In genomic region chr7:3288976-3289970, GRCm38 (mm10) we compare ENCODE assay signal across 8 mouse cellular contexts. TPM values are rescaled to one million over a fixed set of nuclear protein-coding genes. Genes with fewer than 3 reads are reported as not detected.
DNase-seq lines count a peak whose midpoint lies in the region; ATAC-seq lines count a peak whose summit lies in the region.

Gene Myadm (plus strand): TSS chr7:3289080.
Gene Prkcg (plus strand): TSS chr7:3289179.

- H3K4me1 ChIP-seq in hindbrain, embryonic 10.5 days (replicated peaks): peaks cover 47% of the 10 kb centered on the region

- no peaks in the 10 kb centered on the region for H3K9me3 ChIP-seq in hindbrain, embryonic 10.5 days

- H3K27me3 ChIP-seq in hindbrain, embryonic 10.5 days (ENCODE audit: insufficient read depth, poor library complexity, severe bottlenecking): no peaks in the 10 kb centered on the region

- 2% methylated on average over 30 of the region's 30 CpGs for WGBS in hindbrain, embryonic 10.5 days

- peak; percentile 57 for DNase-seq in MEL-GATA-1-ER (ENCODE audit: extremely low read depth, low read depth)
- DNase-seq in cerebellum, adult 11-12 months: peak; percentile 83
- peak; percentile 80 for DNase-seq in hindbrain, embryonic 10.5 days (ENCODE audit: low spot score)
- peak; percentile 61 to 76 for DNase-seq in layer of hippocampus, postnatal 10 days (ENCODE audit: low spot score in 2 of 2)
- peak; percentile 92 for DNase-seq in lung, postnatal 10 days
- DNase-seq in ovary, postnatal 14 days (ENCODE audit: low spot score): peak; percentile 66
- peak; percentile 72 to 81 for DNase-seq in thymus, postnatal 36 days

- H3K4me3 ChIP-seq in hindbrain, embryonic 10.5 days: peak within 1 kb of the TSS; percentile 56

- H3K27ac ChIP-seq in hindbrain, embryonic 10.5 days: peak within 1 kb of the TSS; percentile 89

- ATAC-seq in frontal cortex, adult (ENCODE audit: low TSS enrichment): peak; percentile 73; the same call in 1 of the 2 replicates

- H3K36me3 ChIP-seq in hindbrain, embryonic 10.5 days: peaks cover 7% of the 10 kb centered on the region; the same call in 1 of the 2 replicates

RNA-seq across cellular contexts. Expression of gene Myadm, which starts in this region (rescaled TPM):
- polyA plus RNA-seq in hindbrain, embryonic 10.5 days (2016; fragmentation: Nextera tagmentation; extraction: Ambion mirVana): 33.1 and 37.7 TPM in 2 replicates
- 10 to 100 TPM; 89.7 to 91.6 TPM for total RNA-seq in layer of hippocampus, postnatal 10 days (2021)

RNA-seq across cellular contexts. Expression of gene Prkcg, which starts in this region (rescaled TPM):
- polyA plus RNA-seq in hindbrain, embryonic 10.5 days (2016; fragmentation: Nextera tagmentation; extraction: Ambion mirVana): 0.30 and 0.47 TPM in 2 replicates
- total RNA-seq in layer of hippocampus, postnatal 10 days (2021): 100 to 1,000 TPM; 448 to 472 TPM

Comparison
In these comparisons a context has a peak if more than half of its experiments do, and no peak if none do; other contexts are left out.
1. Peak in every context shown above with its lines: DNase-seq, ATAC-seq, H3K4me3 ChIP-seq and H3K27ac ChIP-seq.